In genomic region chr8:64946820-64947697, GRCm38 (mm10) we compare ENCODE assay signal across 8 mouse cellular contexts. TPM values are rescaled to one million over a fixed set of nuclear protein-coding genes. Genes with fewer than 3 reads are reported as not detected.
DNase-seq lines count a peak whose midpoint lies in the region; ATAC-seq and TF ChIP-seq lines count a peak whose summit lies in the region.

TSS of gene Tmem192 (plus strand) at chr8:64947185.

- dilution Hi-C loops in CH12.LX (cut with MboI; ENCODE audit: extremely low pct_ligation_motif_present, extremely low pct_unique_long_range_greater_than_20kb, low sequenced_read_pairs) = no loop called here

- H3K9ac ChIP-seq in CH12.LX (ENCODE audit: insufficient read depth, low read depth) = peak within 1 kb of the TSS; percentile 83
- H3K9ac ChIP-seq in forebrain, embryonic 12.5 days = peak within 1 kb of the TSS; percentile 56
- H3K9ac ChIP-seq in heart, postnatal 0 days (replicated peaks; ENCODE audit: low read depth, low read length) = peak within 1 kb of the TSS; percentile 68
- H3K9ac ChIP-seq in liver, postnatal 0 days (replicated peaks) = peak within 1 kb of the TSS; percentile 69
- peak within 1 kb of the TSS; percentile 54 for H3K9ac ChIP-seq in neural tube, embryonic 14.5 days (replicated peaks; ENCODE audit: low read depth, low read length)

- no peaks in the 10 kb centered on the region for H3K79me2 ChIP-seq in CH12.LX (replicated peaks; ENCODE audit: control insufficient read depth, extremely low read depth, insufficient read depth, poor library complexity, severe bottlenecking)

- H3K4me3 ChIP-seq in CH12.LX (replicated peaks in 1 of 3; ENCODE audit: low read depth in 2 of 3, low read length in 2 of 3, poor library complexity in 1 of 3) = peak within 1 kb of the TSS; percentile 79 to 96 (median 80)
- H3K4me3 ChIP-seq in forebrain, embryonic 12.5 days (replicated peaks) = peak within 1 kb of the TSS; percentile 83
- peak within 1 kb of the TSS; percentile 74 for H3K4me3 ChIP-seq in heart, postnatal 0 days (ENCODE audit: low read depth, low read length)
- peak within 1 kb of the TSS; percentile 76 for H3K4me3 ChIP-seq in liver, postnatal 0 days (ENCODE audit: low read depth, low read length)
- peak within 1 kb of the TSS; percentile 69 for H3K4me3 ChIP-seq in neural tube, embryonic 14.5 days (ENCODE audit: low read depth, low read length)

- in situ Hi-C loops in CH12.LX (cut with MboI; ENCODE audit: low pct_ligation_motif_present, low pct_unique_long_range_greater_than_20kb, low sequenced_read_pairs) = loop anchor here (25.0 kb wide), 2 partner anchors 110 to 210 kb away; partner anchors contain the start of gene Msmo1

- peak within 1 kb of the TSS; percentile 93 for H3K27ac ChIP-seq in CH12.LX (ENCODE audit: insufficient read depth, low read depth)
- H3K27ac ChIP-seq in forebrain, embryonic 12.5 days = peak within 1 kb of the TSS; percentile 61
- H3K27ac ChIP-seq in heart, postnatal 0 days (ENCODE audit: low read depth) = peak within 1 kb of the TSS; percentile 88
- peak within 1 kb of the TSS; percentile 96 for H3K27ac ChIP-seq in liver, postnatal 0 days (ENCODE audit: low read depth)
- H3K27ac ChIP-seq in neural tube, embryonic 14.5 days (ENCODE audit: low read depth, low read length) = peak within 1 kb of the TSS; percentile 63

- peak; percentile 92 for DNase-seq in CH12.LX (ENCODE audit: extremely low read depth)
- peak; percentile 78 for DNase-seq in c-Kit-positive CD71-positive TER-119-negative erythroid progenitor cells, embryonic 14.5 days (ENCODE audit: low read depth)
- peak; percentile 88 for DNase-seq in heart, postnatal 0 days (ENCODE audit: low spot score)
- peak; percentile 67 for DNase-seq in large intestine, adult 2 months (ENCODE audit: low read depth, low spot score)
- peak; percentile 97 for DNase-seq in liver, postnatal 0 days
- DNase-seq in testis, postnatal 10 days (ENCODE audit: low spot score) = peak; percentile 98

- ATAC-seq in forebrain, embryonic 12.5 days (ENCODE audit: low FRiP score) = peak; percentile 96
- ATAC-seq in heart, postnatal 0 days (ENCODE audit: insufficient read depth, low read depth) = peak; percentile 97
- peak; percentile 95 for ATAC-seq in liver, postnatal 0 days
- peak; percentile 94 for ATAC-seq in neural tube, embryonic 14.5 days (ENCODE audit: low read depth)

- H3K9me3 ChIP-seq in CH12.LX (replicated peaks; ENCODE audit: low read length) = peaks cover 2% of the 10 kb centered on the region
- no peaks in the 10 kb centered on the region for H3K9me3 ChIP-seq in forebrain, embryonic 12.5 days
- H3K9me3 ChIP-seq in heart, postnatal 0 days (replicated peaks; ENCODE audit: control insufficient read depth, low read length) = no peaks in the 10 kb centered on the region
- no peaks in the 10 kb centered on the region for H3K9me3 ChIP-seq in liver, postnatal 0 days (ENCODE audit: low read length)
- H3K9me3 ChIP-seq in neural tube, embryonic 14.5 days (ENCODE audit: control insufficient read depth, low read length) = no peaks in the 10 kb centered on the region

- TF ChIP-seq EP300 in CH12.LX (IDR thresholded peaks at IDR 0.05; ENCODE audit: low read length) = peak; percentile 84
- TF ChIP-seq EP300 in heart, postnatal 0 days (IDR thresholded peaks at IDR 0.05; ENCODE audit: low read depth) = no peak
- TF ChIP-seq EP300 in liver, postnatal 0 days (IDR thresholded peaks at IDR 0.05; ENCODE audit: low read depth) = peak; percentile 30; the same call in 1 of the 2 replicates

- H3K27me3 ChIP-seq in CH12.LX (replicated peaks) = no peaks in the 10 kb centered on the region
- peaks cover 13% of the 10 kb centered on the region for H3K27me3 ChIP-seq in forebrain, embryonic 12.5 days
- H3K27me3 ChIP-seq in heart, postnatal 0 days (ENCODE audit: control insufficient read depth, insufficient read depth, low read length) = 0 out of 2 replicates have a peak, but pooled peaks cover 5% of the 10 kb centered on the region
- H3K27me3 ChIP-seq in liver, postnatal 0 days (ENCODE audit: insufficient read depth, low read length) = no peaks in the 10 kb centered on the region
- no peaks in the 10 kb centered on the region for H3K27me3 ChIP-seq in neural tube, embryonic 14.5 days (ENCODE audit: control insufficient read depth, insufficient read depth, low read length)

- peak; percentile 68 for TF ChIP-seq POLR2A in CH12.LX (IDR thresholded peaks at IDR 0.05; ENCODE audit: low read depth, low read length)

- peaks cover 11 to 26% of the 10 kb centered on the region in 2 experiments for H3K4me1 ChIP-seq in CH12.LX (ENCODE audit: control insufficient read depth in 1 of 2, insufficient read depth in 2 of 2)
- H3K4me1 ChIP-seq in forebrain, embryonic 12.5 days = peaks cover 5% of the 10 kb centered on the region; the same call in 1 of the 2 replicates
- H3K4me1 ChIP-seq in heart, postnatal 0 days (ENCODE audit: control insufficient read depth, insufficient read depth) = no peaks in the 10 kb centered on the region
- H3K4me1 ChIP-seq in liver, postnatal 0 days (ENCODE audit: insufficient read depth) = peaks cover 4% of the 10 kb centered on the region; the same call in 1 of the 2 replicates
- H3K4me1 ChIP-seq in neural tube, embryonic 14.5 days (ENCODE audit: control insufficient read depth, insufficient read depth, low read length) = no peaks in the 10 kb centered on the region; the same call in 1 of the 2 replicates

- peak within 1 kb of the TSS; percentile 55 for H3K4me2 ChIP-seq in CH12.LX (ENCODE audit: insufficient read depth, low read depth, poor library complexity, severe bottlenecking)
- peak within 1 kb of the TSS; percentile 68 for H3K4me2 ChIP-seq in forebrain, embryonic 12.5 days
- H3K4me2 ChIP-seq in heart, postnatal 0 days (ENCODE audit: low read depth, low read length) = peak within 1 kb of the TSS; percentile 64
- peak within 1 kb of the TSS; percentile 75 for H3K4me2 ChIP-seq in liver, postnatal 0 days (ENCODE audit: low read depth, low read length)
- H3K4me2 ChIP-seq in neural tube, embryonic 14.5 days (ENCODE audit: low read depth, low read length) = peak within 1 kb of the TSS; percentile 52

- peaks cover 0 to 22% of the 10 kb centered on the region in 2 experiments for H3K36me3 ChIP-seq in CH12.LX (replicated peaks in 1 of 2; ENCODE audit: control insufficient read depth in 1 of 2, insufficient read depth in 1 of 2, low read length in 1 of 2)
- no peaks in the 10 kb centered on the region for H3K36me3 ChIP-seq in forebrain, embryonic 12.5 days (replicated peaks)
- no peaks in the 10 kb centered on the region for H3K36me3 ChIP-seq in heart, postnatal 0 days (replicated peaks; ENCODE audit: control insufficient read depth, insufficient read depth, low read length)
- no peaks in the 10 kb centered on the region; the same call in 1 of the 2 replicates for H3K36me3 ChIP-seq in liver, postnatal 0 days (replicated peaks; ENCODE audit: insufficient read depth, low read length)
- no peaks in the 10 kb centered on the region for H3K36me3 ChIP-seq in neural tube, embryonic 14.5 days (ENCODE audit: control insufficient read depth, insufficient read depth, low read length)

- no peak for TF ChIP-seq RAD21 in CH12.LX (IDR thresholded peaks at IDR 0.05; ENCODE audit: low read depth, low read length)

- TF ChIP-seq CTCF in CH12.LX (conservative IDR thresholded peaks at IDR 0.05 in 1 of 2, IDR thresholded peaks at IDR 0.05 in 1 of 2; ENCODE audit: low read depth in 2 of 2, low read length in 2 of 2) = no peak
- TF ChIP-seq CTCF in heart, postnatal 0 days (IDR thresholded peaks at IDR 0.05; ENCODE audit: low read depth) = no peak
- peak; percentile 26; the same call in 1 of the 2 replicates for TF ChIP-seq CTCF in liver, postnatal 0 days (IDR thresholded peaks at IDR 0.05; ENCODE audit: low read depth)

- 1% methylated on average over 72 of the region's 73 CpGs for WGBS in forebrain, embryonic 12.5 days
- WGBS in heart, postnatal 0 days = 2% methylated on average over 70 of the region's 73 CpGs
- WGBS in large intestine, adult 2 months = under 1% methylated on average over 73 of the region's 73 CpGs
- WGBS in liver, postnatal 0 days (ENCODE audit: insufficient replicate concordance) = 1% methylated on average over 67 of the region's 73 CpGs
- 2% methylated on average over 67 of the region's 73 CpGs for WGBS in neural tube, embryonic 14.5 days

TF ChIP-seq in CH12.LX, 34 proteins besides CTCF, POLR2A, EP300 and RAD21 (continues in another document):
- TF ChIP-seq MXI1 (IDR thresholded peaks at IDR 0.05; ENCODE audit: low read depth, low read length) = peak; percentile 82
- TF ChIP-seq JUND (conservative IDR thresholded peaks at IDR 0.05; ENCODE audit: low read depth, low read length) = peak; percentile 55; the same call in 1 of the 2 replicates
- no peak for TF ChIP-seq ZC3H11A (IDR thresholded peaks at IDR 0.05; ENCODE audit: low read depth, low read length)
- 0 out of 2 replicates have a peak, but pooled peaks have one; percentile 38 for TF ChIP-seq TBP (conservative IDR thresholded peaks at IDR 0.05; ENCODE audit: low read depth, low read length)
- TF ChIP-seq SIN3A (IDR thresholded peaks at IDR 0.05; ENCODE audit: low read length) = peak; percentile 82
- TF ChIP-seq MYC (IDR thresholded peaks at IDR 0.05; ENCODE audit: low read depth, low read length) = peak; percentile 43; the same call in 1 of the 2 replicates
- peak; percentile 51; the same call in 1 of the 2 replicates for TF ChIP-seq MAX (IDR thresholded peaks at IDR 0.05; ENCODE audit: low read length)
- TF ChIP-seq NELFE (IDR thresholded peaks at IDR 0.05; ENCODE audit: low read depth, low read length) = peak; percentile 64; the same call in 1 of the 2 replicates
- TF ChIP-seq POLR2AphosphoS2 (IDR thresholded peaks at IDR 0.05; ENCODE audit: low read depth, low read length) = peak; percentile 47; the same call in 1 of the 2 replicates
- no peak for TF ChIP-seq ZNF384 (IDR thresholded peaks at IDR 0.05; ENCODE audit: low read depth, low read length)
- peak; percentile 35; the same call in 1 of the 2 replicates for TF ChIP-seq ETS1 (conservative IDR thresholded peaks at IDR 0.05; ENCODE audit: low read depth, low read length)
- peak; percentile 84; the same call in 1 of the 2 replicates for TF ChIP-seq UBTF (IDR thresholded peaks at IDR 0.05; ENCODE audit: low read depth, low read length)
- TF ChIP-seq IRF4 (IDR thresholded peaks at IDR 0.05; ENCODE audit: low read depth, low read length) = peak; percentile 13; the same call in 1 of the 2 replicates

RNA-seq across cellular contexts. Expression of gene Tmem192, which starts in this region (rescaled TPM):
- total RNA-seq in CH12.LX (2012; rRNA removed) = 17.2 and 20.6 TPM in 2 replicates
- 15.7 and 19.5 TPM in 2 replicates for total RNA-seq in CH12.LX (2014; rRNA removed)
- 69.7 and 72.1 TPM in 2 replicates for polyA plus RNA-seq in CH12.LX (2012; ENCODE audit: insufficient read length, low read depth)
- polyA plus RNA-seq in forebrain, embryonic 12.5 days (2016; fragmentation: Nextera tagmentation; extraction: Ambion mirVana) = 14.6 and 16.1 TPM in 2 replicates
- 14.3 and 97.7 TPM in 2 replicates for total RNA-seq in heart, postnatal 0 days (2014; rRNA removed; ENCODE audit: low replicate concordance)
- polyA plus RNA-seq in heart, postnatal 0 days (2015; fragmentation: Nextera tagmentation; extraction: Ambion mirVana) = 37.2 TPM in 2 replicates
- 30.1 and 35.5 TPM in 2 replicates for polyA plus RNA-seq in large intestine, adult 2 months (2012; rRNA removed)
- 18.4 and 20.2 TPM in 2 replicates for polyA plus RNA-seq in liver, postnatal 0 days (2015; fragmentation: Nextera tagmentation; extraction: Ambion mirVana)
- 36.7 and 42.7 TPM in 2 replicates for polyA plus RNA-seq in neural tube, embryonic 14.5 days (2014; fragmentation: Nextera tagmentation; extraction: Ambion mirVana)

Comparison
In these comparisons a context has a peak if more than half of its experiments do, and no peak if none do; other contexts are left out.
1. Peak in every context shown above with its lines: DNase-seq, ATAC-seq, H3K4me3 ChIP-seq and H3K27ac ChIP-seq.